Comparison of ENCODE assay signal across 20 mouse cellular contexts in the genomic region with DNA sequence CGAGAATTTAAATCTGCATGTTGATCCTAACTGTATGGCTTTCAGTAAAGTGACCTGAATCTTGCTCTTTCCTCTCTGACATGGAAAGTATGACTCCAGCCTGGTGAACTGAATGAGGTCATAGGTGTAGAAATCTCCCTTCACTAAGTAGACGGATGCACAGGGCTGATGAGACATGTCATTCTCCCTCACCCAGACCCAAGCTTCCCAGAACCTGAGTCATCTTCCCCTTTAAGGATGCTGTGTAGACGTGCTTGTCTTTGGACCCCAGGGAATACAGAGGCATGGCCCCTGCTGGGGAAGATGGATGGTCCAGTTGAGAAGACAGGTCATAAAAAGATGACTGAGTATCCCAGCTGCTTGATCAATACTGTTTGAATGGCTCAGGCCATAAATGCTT.
A peak's percentile ranks its signal among the peaks of the same experiment; 100 is the strongest.
DNase-seq lines count a peak whose midpoint lies in the region; ATAC-seq and TF ChIP-seq lines count a peak whose summit lies in the region.
"Had no signal": no experiment of that assay in that cellular context is flagged by ENCODE, and none has a peak within 500 bp of the region (broad histone marks: within the 10 kb centered on the region; RNA-seq: fewer than 3 reads in every experiment).

No protein-coding gene starts in this region.

- no peaks in the 10 kb centered on the region for H3K36me3 ChIP-seq in kidney, adult 2 months (ENCODE audit: control insufficient read depth, insufficient read depth, low read length)
- no peaks in the 10 kb centered on the region for H3K36me3 ChIP-seq in stomach, embryonic 14.5 days (ENCODE audit: control insufficient read depth, insufficient read depth, low read length)
- no peaks in the 10 kb centered on the region for H3K36me3 ChIP-seq in stomach, postnatal 0 days (ENCODE audit: control insufficient read depth, insufficient read depth, low read length)
- peaks cover 7% of the 10 kb centered on the region; the same call in 1 of the 2 replicates for H3K36me3 ChIP-seq in limb, embryonic 13.5 days
- H3K36me3 ChIP-seq: hindbrain, embryonic 13.5 days had no signal

- peaks cover 35% of the 10 kb centered on the region for H3K4me1 ChIP-seq in kidney, adult 2 months (ENCODE audit: control insufficient read depth, insufficient read depth, low read length)
- H3K4me1 ChIP-seq in stomach, embryonic 14.5 days (ENCODE audit: control insufficient read depth, insufficient read depth, low read length): peaks cover 23% of the 10 kb centered on the region; the same call in 1 of the 2 replicates
- H3K4me1 ChIP-seq in stomach, postnatal 0 days (replicated peaks; ENCODE audit: control insufficient read depth, insufficient read depth): no peaks in the 10 kb centered on the region; the same call in 1 of the 2 replicates
- H3K4me1 ChIP-seq in embryonic fibroblast, embryonic 13.5 days (ENCODE audit: control insufficient read depth, insufficient read depth, low read length): peaks cover 8% of the 10 kb centered on the region; the same call in 1 of the 2 replicates
- H3K4me1 ChIP-seq in limb, embryonic 13.5 days: peaks cover 47% of the 10 kb centered on the region

- H3K4me2 ChIP-seq in stomach, embryonic 14.5 days (replicated peaks; ENCODE audit: low read depth, low read length): no peak overlapping the region
- no peak overlapping the region for H3K4me2 ChIP-seq in stomach, postnatal 0 days (replicated peaks; ENCODE audit: low read depth)
- H3K4me2 ChIP-seq in limb, embryonic 13.5 days (replicated peaks): no peak overlapping the region
- H3K4me2 ChIP-seq: forebrain, embryonic 13.5 days; hindbrain, embryonic 13.5 days had no signal

- H3K27me3 ChIP-seq in kidney, adult 2 months (replicated peaks; ENCODE audit: control insufficient read depth, insufficient read depth, low read length): no peaks in the 10 kb centered on the region
- H3K27me3 ChIP-seq in stomach, embryonic 14.5 days (ENCODE audit: control insufficient read depth, insufficient read depth, low read length): no peaks in the 10 kb centered on the region
- no peaks in the 10 kb centered on the region for H3K27me3 ChIP-seq in stomach, postnatal 0 days (ENCODE audit: control insufficient read depth, insufficient read depth, low read length)
- no peaks in the 10 kb centered on the region for H3K27me3 ChIP-seq in limb, embryonic 13.5 days
- H3K27me3 ChIP-seq: forebrain, embryonic 13.5 days; hindbrain, embryonic 13.5 days had no signal

- no peak for ATAC-seq in stomach, embryonic 14.5 days (ENCODE audit: insufficient number of reproducible peaks, insufficient read depth, low FRiP score, low read depth)
- no peak for ATAC-seq in stomach, postnatal 0 days (ENCODE audit: low FRiP score, low TSS enrichment)
- ATAC-seq in limb, embryonic 13.5 days (ENCODE audit: low FRiP score, low read depth): no peak
- ATAC-seq: CD4-positive, CD25-positive, alpha-beta regulatory T cell, adult 4 months; forebrain, embryonic 13.5 days; intestine, postnatal 0 days; liver, postnatal 0 days had no signal

- no peak overlapping the region for H3K9ac ChIP-seq in stomach, embryonic 14.5 days (replicated peaks; ENCODE audit: low read depth, low read length)
- H3K9ac ChIP-seq in stomach, postnatal 0 days (ENCODE audit: low read length): no peak overlapping the region
- H3K9ac ChIP-seq in limb, embryonic 13.5 days: no peak overlapping the region
- H3K9ac ChIP-seq: forebrain, embryonic 13.5 days; hindbrain, embryonic 13.5 days; liver, postnatal 0 days had no signal

- DNase-seq in kidney, adult 2 months: no peak
- DNase-seq in kidney, adult 9 months: no peak
- no peak for DNase-seq in stomach, postnatal 0 days (ENCODE audit: low spot score)
- DNase-seq in cerebellum, adult 11 months: no peak
- DNase-seq: adrenal gland, adult 2 months; cerebellum, postnatal 14 days; embryo, embryonic 11 days; layer of hippocampus, adult 9-11 months; liver; liver, postnatal 0 days; lung, postnatal 36 days; thymus, adult 2 months had no signal

- WGBS in kidney, adult 2 months: 81% methylated on average over 3 of the region's 3 CpGs
- 74% methylated on average over 3 of the region's 3 CpGs for WGBS in stomach, embryonic 14.5 days
- WGBS in stomach, postnatal 0 days: 73% methylated on average over 3 of the region's 3 CpGs
- WGBS in limb, embryonic 13.5 days: 78% methylated on average over 3 of the region's 3 CpGs

- no peak for TF ChIP-seq EP300 in stomach, postnatal 0 days (optimal IDR thresholded peaks at IDR 0.05)

- TF ChIP-seq CTCF in kidney, adult 2 months (conservative IDR thresholded peaks at IDR 0.05; ENCODE audit: insufficient read depth, insufficient read length, low read depth, low read length): no peak
- TF ChIP-seq CTCF in stomach, postnatal 0 days (IDR thresholded peaks at IDR 0.05; ENCODE audit: low read depth): no peak
- no peak for TF ChIP-seq CTCF in embryonic fibroblast, embryonic 13.5 days (IDR thresholded peaks at IDR 0.05; ENCODE audit: borderline replicate concordance, insufficient read depth, low read length)

- no peak overlapping the region for H3K4me3 ChIP-seq in kidney, adult 2 months (ENCODE audit: insufficient read depth, low read depth, low read length)
- no peak overlapping the region for H3K4me3 ChIP-seq in stomach, embryonic 14.5 days (ENCODE audit: low read depth, low read length)
- no peak overlapping the region for H3K4me3 ChIP-seq in stomach, postnatal 0 days (ENCODE audit: low read depth, low read length)
- H3K4me3 ChIP-seq in embryonic fibroblast, embryonic 13.5 days (ENCODE audit: insufficient read depth, low read length): no peak overlapping the region
- H3K4me3 ChIP-seq in limb, embryonic 13.5 days: no peak overlapping the region
- H3K4me3 ChIP-seq: forebrain, embryonic 13.5 days; hindbrain, embryonic 13.5 days; midbrain, embryonic 10.5 days had no signal

- no peaks in the 10 kb centered on the region for H3K9me3 ChIP-seq in stomach, embryonic 14.5 days (ENCODE audit: control insufficient read depth, low read depth, low read length)
- no peaks in the 10 kb centered on the region for H3K9me3 ChIP-seq in stomach, postnatal 0 days (ENCODE audit: control insufficient read depth, low read length)
- no peaks in the 10 kb centered on the region for H3K9me3 ChIP-seq in limb, embryonic 13.5 days
- H3K9me3 ChIP-seq: forebrain, embryonic 13.5 days; hindbrain, embryonic 13.5 days; midbrain, embryonic 10.5 days had no signal

- peak overlapping the region; percentile 88 for H3K27ac ChIP-seq in kidney, adult 2 months (ENCODE audit: insufficient read depth, low read depth, low read length)
- H3K27ac ChIP-seq in stomach, embryonic 14.5 days (ENCODE audit: low read length): peak overlapping the region; percentile 27; the same call in 1 of the 2 replicates
- no peak overlapping the region for H3K27ac ChIP-seq in stomach, postnatal 0 days (replicated peaks)
- H3K27ac ChIP-seq in embryonic fibroblast, embryonic 13.5 days (ENCODE audit: insufficient read depth, low read length): peak overlapping the region; percentile 88
- 0 out of 2 replicates have a peak overlapping the region, but pooled peaks have one; percentile 69 for H3K27ac ChIP-seq in limb, embryonic 13.5 days
- H3K27ac ChIP-seq: forebrain, embryonic 13.5 days; midbrain, embryonic 10.5 days had no signal

- no peak for TF ChIP-seq POLR2A in kidney, adult 2 months (IDR thresholded peaks at IDR 0.05; ENCODE audit: low read depth, low read length)
- TF ChIP-seq POLR2A in embryonic fibroblast, embryonic 13.5 days (IDR thresholded peaks at IDR 0.05; ENCODE audit: low read depth, low read length): no peak
